Mouse (Mus musculus): ENCODE measurements at regions not wholly inside any gene's neighbourhood (a gene's known extent, or its start where the extent isn't known, plus 50 kb on each side); places are given as distances from the start of the nearest gene placed in this dataset.

DNA sequence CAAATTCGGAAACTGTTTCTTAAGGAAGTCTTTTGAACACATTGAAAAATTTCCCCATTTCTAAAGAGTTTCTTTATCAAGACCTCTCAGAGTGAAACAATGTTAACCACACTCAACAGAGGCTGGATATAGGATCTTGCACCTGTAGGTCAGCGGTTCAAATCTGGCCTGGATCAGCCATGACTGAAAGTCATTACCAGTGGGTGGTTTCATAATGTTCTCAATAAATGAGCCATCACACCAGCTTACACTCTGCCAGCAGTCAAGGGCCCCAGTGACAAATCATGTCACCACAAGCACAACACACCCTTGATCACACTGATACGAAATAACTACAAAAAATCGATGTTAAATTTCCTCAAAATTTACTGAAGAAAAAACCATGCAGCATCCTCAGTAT, 949.1 kb downstream of the Robo2 start:
- H3K27ac ChIP-seq (ENCODE audit: insufficient read depth, low read length): no peak overlapping the region
- no peak for TF ChIP-seq CTCF (IDR thresholded peaks at IDR 0.05; ENCODE audit: borderline replicate concordance, insufficient read depth, low read length)
- TF ChIP-seq POLR2A (IDR thresholded peaks at IDR 0.05; ENCODE audit: low read depth, low read length): no peak
- no peak overlapping the region for H3K4me3 ChIP-seq (ENCODE audit: insufficient read depth, low read length)
- no peaks in the 10 kb centered on the region for H3K4me1 ChIP-seq (ENCODE audit: control insufficient read depth, insufficient read depth, low read length)

DNA sequence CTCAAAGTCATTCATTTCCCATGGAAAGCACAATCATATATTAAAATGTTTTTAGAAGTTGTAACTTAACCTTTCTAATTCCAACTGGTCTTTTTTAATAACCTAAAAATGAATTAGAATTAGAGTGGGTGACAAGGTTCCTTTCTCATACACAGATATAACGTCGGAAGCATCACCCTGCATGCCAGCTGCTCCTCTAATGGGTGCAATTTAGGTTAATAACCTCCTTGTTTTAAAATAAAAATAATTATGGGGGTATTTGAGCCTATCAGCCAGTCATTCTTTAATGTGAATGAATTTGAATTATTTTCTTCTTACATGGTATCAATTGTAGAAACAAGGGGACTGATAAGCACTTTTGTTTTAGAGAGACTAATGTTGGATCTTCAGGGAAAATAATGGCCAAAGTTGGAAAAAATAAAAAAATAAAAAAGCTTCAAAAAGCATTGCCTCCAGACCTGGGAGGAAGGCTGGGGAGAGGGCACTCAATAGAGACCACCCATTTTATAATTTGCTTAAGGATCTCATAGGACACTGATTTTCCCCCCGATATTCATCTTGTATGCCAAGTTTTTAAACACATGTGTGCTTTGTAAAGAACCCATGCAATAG, 960.9 kb downstream of the Robo2 start:
- H3K4me3 ChIP-seq (ENCODE audit: insufficient read depth, low read length): no peak overlapping the region
- H3K4me1 ChIP-seq (ENCODE audit: control insufficient read depth, insufficient read depth, low read length): no peaks in the 10 kb centered on the region
- TF ChIP-seq CTCF (IDR thresholded peaks at IDR 0.05; ENCODE audit: borderline replicate concordance, insufficient read depth, low read length) (no peak), POLR2A (IDR thresholded peaks at IDR 0.05; ENCODE audit: low read depth, low read length) (no peak)
- no peak overlapping the region for H3K27ac ChIP-seq (ENCODE audit: insufficient read depth, low read length)

DNA sequence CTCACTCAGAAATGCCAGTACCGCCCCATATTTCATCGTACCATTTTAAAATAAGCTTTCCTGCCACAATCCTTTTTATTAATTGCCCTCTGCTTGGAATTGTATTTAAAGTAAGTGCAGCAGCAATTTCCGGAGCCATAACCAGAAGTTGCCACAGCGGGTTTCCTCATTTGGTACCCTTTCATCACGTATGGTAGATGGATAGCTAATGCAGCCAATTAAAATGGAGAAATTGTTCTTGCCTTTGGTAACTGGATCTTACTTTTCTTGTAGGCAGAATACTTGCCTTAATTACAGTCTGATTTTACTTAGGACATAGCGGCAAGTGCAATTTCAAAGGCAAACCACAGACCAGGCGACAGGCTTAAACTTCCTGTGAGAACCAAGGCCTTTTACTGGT, 961.8 kb downstream of the Robo2 start:
- H3K4me1 ChIP-seq (ENCODE audit: control insufficient read depth, insufficient read depth, low read length): no peaks in the 10 kb centered on the region
- H3K27ac ChIP-seq (ENCODE audit: insufficient read depth, low read length): no peak overlapping the region
- no peak for TF ChIP-seq POLR2A (IDR thresholded peaks at IDR 0.05; ENCODE audit: low read depth, low read length)
- TF ChIP-seq CTCF (IDR thresholded peaks at IDR 0.05; ENCODE audit: borderline replicate concordance, insufficient read depth, low read length): no peak
- H3K4me3 ChIP-seq (ENCODE audit: insufficient read depth, low read length): no peak overlapping the region

DNA sequence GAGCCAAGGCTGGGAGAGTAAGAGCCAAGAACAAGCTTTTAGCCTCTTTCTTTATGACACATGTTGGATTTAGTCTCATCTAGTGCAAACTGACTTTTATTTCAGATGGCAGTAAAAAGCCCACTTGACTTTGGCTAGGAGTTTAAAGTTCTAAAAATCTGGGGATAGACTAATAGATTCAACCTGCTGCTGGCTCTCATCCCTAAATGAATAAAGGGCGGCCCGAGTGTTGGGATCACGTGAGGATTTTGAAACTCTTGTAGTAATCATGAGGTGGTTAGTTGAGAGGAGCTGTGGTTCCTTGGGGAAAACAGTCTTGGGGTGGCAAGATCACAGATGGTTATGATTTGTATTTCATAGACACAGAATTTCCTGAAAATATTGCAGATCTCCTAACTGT, 975.9 kb downstream of the Robo2 start:
- Histone ChIP-seq H3K27ac (ENCODE audit: insufficient read depth, low read length) (no peak overlapping the region), H3K4me1 (ENCODE audit: control insufficient read depth, insufficient read depth, low read length) (no peaks in the 10 kb centered on the region), H3K4me3 (ENCODE audit: insufficient read depth, low read length) (no peak overlapping the region)
- TF ChIP-seq POLR2A (IDR thresholded peaks at IDR 0.05; ENCODE audit: low read depth, low read length): no peak
- no peak for TF ChIP-seq CTCF (IDR thresholded peaks at IDR 0.05; ENCODE audit: borderline replicate concordance, insufficient read depth, low read length)

DNA sequence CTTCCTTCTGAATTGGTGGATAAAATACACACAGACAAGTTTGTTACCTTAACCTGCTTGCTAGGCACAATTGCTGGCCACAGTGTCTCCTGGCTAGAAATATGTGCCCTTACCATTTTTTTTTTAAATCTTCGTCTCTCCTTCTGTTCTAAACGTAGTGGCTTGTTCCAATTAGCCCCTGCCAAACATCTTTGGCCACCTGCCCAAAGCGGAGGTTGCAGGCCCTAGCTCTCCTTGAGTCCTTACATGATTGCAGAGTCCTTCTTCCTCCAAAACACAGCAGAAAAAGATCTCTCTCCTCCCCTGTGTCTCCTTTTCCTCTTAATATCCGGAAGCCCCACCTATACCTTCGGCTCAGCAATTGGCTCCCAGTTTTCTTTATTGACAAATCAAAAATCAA, 986.8 kb downstream of the Robo2 start:
- no peak overlapping the region for H3K27ac ChIP-seq (ENCODE audit: insufficient read depth, low read length)
- H3K4me3 ChIP-seq (ENCODE audit: insufficient read depth, low read length): no peak overlapping the region
- TF ChIP-seq POLR2A (IDR thresholded peaks at IDR 0.05; ENCODE audit: low read depth, low read length) (no peak), CTCF (IDR thresholded peaks at IDR 0.05; ENCODE audit: borderline replicate concordance, insufficient read depth, low read length) (no peak)
- no peaks in the 10 kb centered on the region for H3K4me1 ChIP-seq (ENCODE audit: control insufficient read depth, insufficient read depth, low read length)

DNA sequence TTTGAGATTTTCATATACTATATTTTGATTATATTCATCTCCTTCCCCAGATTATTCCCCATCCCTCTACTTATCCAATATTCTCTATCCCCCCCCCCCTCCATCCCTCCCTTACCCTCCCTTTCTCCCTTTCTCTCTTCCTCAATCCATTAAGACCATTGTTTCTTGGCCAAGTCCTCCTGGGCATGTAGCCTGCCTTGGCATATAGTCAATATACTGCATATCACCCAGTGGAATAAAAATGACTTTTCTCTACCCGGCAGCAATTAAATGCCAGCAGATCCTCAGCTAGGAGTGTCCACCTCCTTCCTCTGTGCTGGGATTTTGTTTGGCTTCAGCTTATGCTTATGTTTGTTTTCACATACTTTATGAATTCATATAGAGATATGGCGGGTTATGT, 987.3 kb downstream of the Robo2 start:
- H3K4me1 ChIP-seq (ENCODE audit: control insufficient read depth, insufficient read depth, low read length): no peaks in the 10 kb centered on the region
- TF ChIP-seq POLR2A (IDR thresholded peaks at IDR 0.05; ENCODE audit: low read depth, low read length) (no peak), CTCF (IDR thresholded peaks at IDR 0.05; ENCODE audit: borderline replicate concordance, insufficient read depth, low read length) (no peak)
- H3K4me3 ChIP-seq (ENCODE audit: insufficient read depth, low read length): no peak overlapping the region
- H3K27ac ChIP-seq (ENCODE audit: insufficient read depth, low read length): no peak overlapping the region

DNA sequence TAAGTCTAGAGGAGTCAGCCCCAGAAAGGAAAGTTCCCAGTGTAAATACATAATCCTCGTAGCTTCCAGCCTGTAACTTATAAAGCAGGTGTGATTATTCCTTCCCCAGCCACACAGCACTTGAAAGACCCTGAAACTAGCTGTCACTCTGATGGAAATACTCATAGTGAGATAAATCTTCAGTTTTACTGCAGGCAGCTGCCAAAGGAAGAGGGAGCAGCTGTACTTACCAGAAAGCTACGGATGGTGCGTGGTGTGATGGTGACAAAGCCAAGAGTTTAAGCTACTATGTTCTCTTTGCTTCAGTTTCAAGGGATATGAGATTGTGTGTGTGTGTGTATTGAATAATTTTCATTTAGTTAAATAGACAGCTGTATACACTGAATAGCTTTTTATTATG, 1007.1 kb downstream of the Robo2 start:
- TF ChIP-seq CTCF (IDR thresholded peaks at IDR 0.05; ENCODE audit: borderline replicate concordance, insufficient read depth, low read length) (no peak), POLR2A (IDR thresholded peaks at IDR 0.05; ENCODE audit: low read depth, low read length) (no peak)

DNA sequence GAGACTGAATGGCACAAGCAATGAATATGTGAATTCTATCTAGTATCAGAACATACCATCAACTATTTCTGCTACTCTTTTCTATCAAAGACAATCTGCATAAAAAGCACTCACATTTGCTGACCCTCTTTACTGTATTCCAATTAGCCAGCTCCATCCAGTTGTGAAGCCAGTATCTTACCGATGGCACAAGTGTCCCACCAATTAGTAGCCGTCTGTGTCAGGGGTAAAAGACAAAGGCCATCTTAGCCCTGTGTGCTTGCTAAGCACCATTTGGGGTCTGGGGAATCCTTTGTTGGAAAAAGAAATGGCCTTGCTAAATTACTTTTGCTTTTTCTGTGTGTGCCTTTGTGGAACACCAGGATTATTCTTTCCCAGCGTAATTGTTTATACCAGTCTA, 1007.5 kb downstream of the Robo2 start:
- TF ChIP-seq POLR2A (IDR thresholded peaks at IDR 0.05; ENCODE audit: low read depth, low read length): no peak
- TF ChIP-seq CTCF (IDR thresholded peaks at IDR 0.05; ENCODE audit: borderline replicate concordance, insufficient read depth, low read length): no peak
- H3K27ac ChIP-seq (ENCODE audit: insufficient read depth, low read length): no peak overlapping the region

More for the DNA sequence above, 1007.1 kb downstream of the Robo2 start:
- Histone ChIP-seq H3K27ac (ENCODE audit: insufficient read depth, low read length) (no peak overlapping the region), H3K4me1 (ENCODE audit: control insufficient read depth, insufficient read depth, low read length) (no peaks in the 10 kb centered on the region), H3K4me3 (ENCODE audit: insufficient read depth, low read length) (no peak overlapping the region)

DNA sequence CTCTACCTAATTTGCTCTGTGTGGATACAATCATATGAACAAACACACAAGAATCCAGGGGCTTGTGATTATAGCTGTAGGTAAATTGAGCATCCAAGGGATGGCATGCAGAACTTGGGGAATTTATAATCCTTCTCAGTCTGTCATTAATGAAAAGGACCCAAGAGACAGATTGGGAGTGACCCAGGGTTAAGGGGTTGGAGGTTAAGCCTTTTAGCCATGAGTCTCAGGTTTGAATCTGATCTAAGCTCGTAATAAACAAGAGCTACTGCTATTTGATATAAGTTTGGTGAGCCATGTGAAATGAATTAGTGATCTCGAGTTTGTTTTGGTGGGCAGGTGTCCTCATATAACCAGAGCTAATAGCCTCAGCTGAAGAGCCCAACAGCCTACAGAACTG, 1032.6 kb downstream of the Robo2 start:
- H3K4me3 ChIP-seq (ENCODE audit: insufficient read depth, low read length): no peak overlapping the region
- no peaks in the 10 kb centered on the region for H3K4me1 ChIP-seq (ENCODE audit: control insufficient read depth, insufficient read depth, low read length)
- H3K27ac ChIP-seq (ENCODE audit: insufficient read depth, low read length): no peak overlapping the region
- TF ChIP-seq POLR2A (IDR thresholded peaks at IDR 0.05; ENCODE audit: low read depth, low read length) (no peak), CTCF (IDR thresholded peaks at IDR 0.05; ENCODE audit: borderline replicate concordance, insufficient read depth, low read length) (no peak)

More for the DNA sequence above, 1007.5 kb downstream of the Robo2 start:
- Histone ChIP-seq H3K4me1 (ENCODE audit: control insufficient read depth, insufficient read depth, low read length) (no peaks in the 10 kb centered on the region), H3K4me3 (ENCODE audit: insufficient read depth, low read length) (no peak overlapping the region)

DNA sequence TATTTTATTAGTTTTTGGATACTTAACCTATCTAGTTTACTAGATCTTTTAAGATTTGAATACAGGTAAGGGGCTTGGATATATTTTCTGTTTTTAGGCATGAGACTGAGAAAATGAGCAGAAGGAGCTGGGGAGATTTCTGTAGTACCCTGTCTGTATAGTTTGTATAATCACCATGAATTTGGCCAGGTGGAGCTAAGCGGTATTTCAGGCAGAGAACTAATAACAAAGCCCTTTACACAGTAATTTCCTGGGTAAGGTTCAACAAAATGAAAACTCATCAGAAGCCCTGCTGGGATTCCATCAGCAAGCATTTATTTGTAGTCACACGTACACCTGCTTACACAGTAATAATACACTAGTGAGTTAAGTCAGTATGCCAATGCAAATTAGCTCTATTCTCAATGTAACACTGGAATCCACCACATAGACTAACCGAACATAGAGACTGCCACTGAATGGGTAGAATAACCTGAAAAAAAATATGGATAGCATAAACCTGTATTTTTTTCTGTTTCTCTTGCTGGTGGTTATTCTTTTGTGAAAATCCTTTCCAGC, 1036.9 kb downstream of the Robo2 start:
- H3K27ac ChIP-seq (ENCODE audit: insufficient read depth, low read length): no peak overlapping the region
- H3K4me3 ChIP-seq (ENCODE audit: insufficient read depth, low read length): no peak overlapping the region
- no peak for TF ChIP-seq CTCF (IDR thresholded peaks at IDR 0.05; ENCODE audit: borderline replicate concordance, insufficient read depth, low read length)
- TF ChIP-seq POLR2A (IDR thresholded peaks at IDR 0.05; ENCODE audit: low read depth, low read length): no peak
- H3K4me1 ChIP-seq (ENCODE audit: control insufficient read depth, insufficient read depth, low read length): no peaks in the 10 kb centered on the region

Measured in embryonic fibroblast, embryonic 13.5 days (primary cell).